Mouse (Mus musculus) left cerebral cortex, postnatal 36 days (tissue): ENCODE data around the gene Phykpl. TPM values are rescaled to one million over a fixed set of nuclear protein-coding genes. Genes with fewer than 3 reads are reported as not detected.

ENCODE experiments used
- DNase-seq, 2 experiments: peaks; one replicate each; pipeline ENCODE4 v3.0.0; 2021 to 2022; ENCODE audit warnings: low spot score in 2 of 2, mixed read lengths in 1 of 2
- intact Hi-C: fragments of 180-260 bp; cut with DNase I; formaldehyde crosslinking; loops from one replicate; pipeline ENCODE4 v1.15.1; 2025
- total RNA-seq, 2 experiments: library from RNA; stranded (reverse); gene quantifications; 2 replicates each; pipeline ENCODE4 v1.2.3; 2021

Phykpl gene
- total RNA-seq, 2 experiments from 2014 or later = 6.7 to 9.4 TPM

- DNase-seq = peak in 1 of 2 experiments; percentile 52
- intact Hi-C loops = loop anchor here (5.0 kb wide), 1 partner anchor 51 kb away; the partner anchor contains the start of gene 0610009B22Rik
These were observed 51.7 kb downstream of the Phykpl start for GRCm38 (mm10) chr11:51636323-51636684.

DNA sequence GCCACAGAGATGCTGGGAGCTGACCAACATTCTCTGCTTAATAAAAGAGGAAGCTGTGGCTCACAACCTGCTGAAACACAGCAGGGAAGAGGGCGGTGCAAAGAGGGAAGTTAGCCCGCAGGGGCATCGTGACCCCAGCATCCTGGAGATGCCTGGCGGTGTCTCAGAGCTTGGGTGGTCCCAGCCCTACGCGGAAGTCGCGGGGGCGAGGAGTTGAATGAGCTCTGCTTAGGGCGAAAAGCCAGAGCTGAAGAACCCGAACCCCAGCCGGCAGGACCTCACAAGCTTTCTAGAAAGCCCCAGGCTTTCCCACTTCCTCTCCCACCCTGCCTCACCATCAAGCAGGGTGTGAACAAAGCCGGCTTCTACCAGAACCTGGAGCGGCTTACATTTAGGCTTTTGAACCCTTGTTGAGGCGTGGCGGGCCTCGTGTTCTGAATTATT, 53.4 kb downstream of the Phykpl start:
- intact Hi-C loops = loop anchor here (5.0 kb wide), 1 partner anchor 49 kb away; the partner anchor contains the start of gene 0610009B22Rik
- DNase-seq = no peak

GRCm38 (mm10) chr11:51638497-51638896, 53.9 kb downstream of the Phykpl start:
- intact Hi-C loops = loop anchor here (5.0 kb wide), 1 partner anchor 49 kb away; the partner anchor contains the start of gene 0610009B22Rik
- no peak for DNase-seq

DNA sequence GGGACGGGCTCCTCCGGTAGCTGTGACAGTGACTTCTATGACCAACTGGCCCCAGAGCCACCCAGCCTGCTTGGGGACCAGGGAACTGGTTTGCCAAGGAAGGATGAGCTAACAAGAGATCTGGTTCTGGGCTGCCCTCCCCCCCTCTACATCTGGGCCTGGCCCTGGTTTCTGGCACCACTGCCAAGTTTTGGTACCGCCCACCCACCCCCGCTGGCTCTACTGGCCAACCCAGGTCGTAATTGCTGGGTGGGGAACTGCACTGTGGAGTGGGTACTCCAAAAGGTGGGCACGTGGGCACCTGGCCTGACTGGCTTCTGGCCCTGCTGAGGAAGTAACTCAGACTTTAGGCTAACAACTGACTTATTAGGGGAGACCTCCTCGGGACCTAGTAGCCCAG, 56.2 kb downstream of the Phykpl start:
- DNase-seq = no peak
- intact Hi-C loops = no loop called here

DNA sequence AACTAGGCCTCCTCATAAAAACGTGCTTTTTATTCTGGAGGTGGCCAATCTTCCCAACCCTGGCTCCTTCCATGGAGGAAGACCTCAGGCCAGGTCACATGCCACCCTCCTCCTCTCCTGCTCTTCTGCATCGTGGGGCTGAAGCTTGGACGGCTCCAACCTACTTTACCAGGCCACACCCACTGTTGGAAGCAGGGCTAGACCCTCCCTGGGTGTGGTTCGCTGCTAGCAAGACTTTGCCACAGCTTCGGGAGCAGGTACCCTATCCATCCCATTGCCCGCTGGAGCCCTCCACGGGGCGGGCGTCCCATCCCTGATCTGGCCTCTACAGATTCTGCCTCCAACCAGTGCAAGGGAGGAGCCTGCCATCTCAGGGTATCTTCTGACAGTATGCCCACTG, 58.6 kb downstream of the Phykpl start:
- intact Hi-C loops = no loop called here
- DNase-seq = no peak

GRCm38 (mm10) chr11:51643761-51644160, 59.2 kb downstream of the Phykpl start:
- DNase-seq = no peak
- intact Hi-C loops = no loop called here

DNA sequence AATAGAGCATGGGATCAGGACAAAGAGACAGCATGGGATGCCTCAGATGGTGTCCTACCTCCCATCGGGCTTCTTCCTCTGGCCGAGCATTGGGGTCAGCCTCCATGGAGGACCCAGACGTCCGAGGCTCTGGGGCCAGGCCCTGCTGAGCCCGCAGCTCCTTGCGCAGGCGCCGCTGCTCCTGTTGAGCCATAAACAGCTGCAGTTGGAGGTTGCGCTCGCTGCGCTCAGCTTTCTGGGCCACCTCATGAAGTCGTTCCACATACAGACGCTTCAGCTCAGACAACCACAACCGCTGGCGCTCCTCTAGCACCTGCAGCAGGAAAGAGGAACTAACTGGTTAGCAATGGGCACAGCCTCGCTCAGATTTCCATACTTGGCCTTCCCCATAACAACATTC, 59.7 kb downstream of the Phykpl start:
- DNase-seq = no peak
- intact Hi-C loops = no loop called here

DNA sequence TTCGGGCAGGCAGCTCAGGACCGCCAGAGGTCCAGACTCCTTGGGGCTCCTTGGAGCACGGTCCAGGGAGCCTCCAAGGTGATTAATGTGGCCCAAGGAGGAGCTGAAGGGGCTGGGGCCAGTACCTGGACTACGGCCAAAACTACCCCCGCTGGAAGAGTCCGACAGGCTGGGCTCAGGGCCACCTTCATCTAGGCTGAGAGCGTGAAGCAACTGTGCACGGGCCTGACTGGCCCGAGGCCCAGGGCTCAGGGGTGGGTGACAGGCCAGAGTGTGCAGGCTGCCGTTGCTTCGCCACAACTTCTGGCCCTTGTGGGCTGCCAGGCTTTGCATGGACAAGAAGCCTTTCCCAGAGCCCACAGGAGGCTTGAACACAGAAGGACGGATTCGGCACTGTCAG, 60.7 kb downstream of the Phykpl start:
- intact Hi-C loops = no loop called here
- DNase-seq = no peak

- intact Hi-C loops = no loop called here
These were observed 61.7 kb downstream of the Phykpl start for GRCm38 (mm10) chr11:51646245-51646644.

GRCm38 (mm10) chr11:51646751-51647667, 62.5 kb downstream of the Phykpl start:
- peak; percentile 23 to 32 for DNase-seq
- intact Hi-C loops = no loop called here

More at GRCm38 (mm10) chr11:51646245-51646644, 61.7 kb downstream of the Phykpl start:
- DNase-seq = no peak

- intact Hi-C loops = no loop called here
- DNase-seq = no peak
These were observed 64.0 kb downstream of the Phykpl start for GRCm38 (mm10) chr11:51648566-51648965.

GRCm38 (mm10) chr11:51649111-51649888, 64.7 kb downstream of the Phykpl start:
- intact Hi-C loops = no loop called here
- no peak for DNase-seq

DNA sequence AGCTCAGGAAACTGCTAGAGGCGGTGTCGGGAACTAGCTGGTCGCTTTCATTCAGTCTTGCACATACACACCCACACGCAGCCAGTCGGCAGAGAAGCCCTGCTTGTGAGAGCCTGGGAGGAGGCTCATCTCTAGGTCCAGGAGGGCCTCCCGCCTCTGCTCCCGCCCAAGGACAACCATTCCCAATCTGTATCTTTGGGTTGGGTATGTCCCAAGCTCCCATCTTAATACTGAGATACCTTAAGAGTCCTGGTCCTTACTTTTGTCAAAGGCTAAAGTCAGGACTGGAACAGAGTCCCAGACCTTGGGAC, 65.3 kb downstream of the Phykpl start:
- DNase-seq = peak in 1 of 2 experiments; percentile 37
- intact Hi-C loops = no loop called here

DNA sequence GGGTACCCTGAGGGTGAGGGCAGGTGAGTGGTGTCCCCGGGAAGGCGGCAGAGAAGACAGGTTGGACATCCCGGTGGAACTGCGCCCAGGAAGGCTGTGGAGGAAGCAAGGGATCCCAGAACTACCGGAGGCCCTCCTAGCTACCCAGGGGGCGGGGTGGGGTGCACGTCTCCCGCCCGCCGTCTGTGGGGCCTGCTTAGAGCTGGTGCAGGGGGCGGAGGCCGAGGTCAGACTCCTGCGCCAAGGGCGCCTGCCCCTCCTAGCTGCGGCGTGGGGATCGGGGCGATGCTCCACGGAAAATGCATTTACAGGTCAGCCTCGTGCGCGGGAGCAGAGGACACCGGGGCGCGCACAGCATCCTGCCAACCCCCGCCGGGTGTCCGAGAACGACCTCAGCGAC, 65.7 kb downstream of the Phykpl start:
- intact Hi-C loops = no loop called here
- DNase-seq = peak in 1 of 2 experiments; percentile 18

- intact Hi-C loops = no loop called here
- DNase-seq = peak in 1 of 2 experiments; percentile 33
These were observed 66.3 kb downstream of the Phykpl start, which contains the start of the genes N4bp3 and D930048N14Rik for GRCm38 (mm10) chr11:51650691-51651515. N4bp3 (minus strand) TSS chr11:51650842. D930048N14Rik (plus strand) TSS chr11:51650954.

DNA sequence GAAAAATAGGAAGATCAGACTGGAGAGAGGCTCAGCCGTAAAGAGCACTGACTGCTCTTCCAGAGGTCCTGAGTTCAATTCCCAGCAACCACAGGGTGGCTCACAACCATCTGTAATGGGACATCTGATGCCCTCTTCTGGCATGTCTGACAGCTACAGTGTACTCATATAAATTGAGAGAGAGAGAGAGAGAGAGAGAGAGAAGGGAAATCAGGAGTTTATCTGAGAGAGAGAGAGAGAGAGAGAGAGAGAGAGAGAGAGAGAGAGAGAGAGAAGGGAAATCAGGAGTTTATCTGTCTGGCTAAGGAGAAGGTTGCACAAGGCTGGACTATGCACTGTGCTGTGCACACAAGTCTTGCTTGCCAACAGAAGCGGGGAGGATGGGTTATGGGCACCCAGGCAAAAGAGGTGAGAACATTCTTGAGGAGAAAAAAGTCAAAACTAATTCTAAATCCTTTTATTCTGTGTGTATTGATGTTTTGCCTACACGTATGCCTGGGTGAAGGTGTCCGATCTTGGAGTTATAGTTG, 68.4 kb downstream of the Phykpl start:
- DNase-seq = no peak
- intact Hi-C loops = no loop called here

GRCm38 (mm10) chr11:51653736-51654135, 69.2 kb downstream of the Phykpl start:
- intact Hi-C loops = no loop called here
- no peak for DNase-seq
